17 mouse cellular contexts compared by ENCODE assay signal in genomic region chr1:52019621-52020020, GRCm38 (mm10). TPM values are rescaled to one million over a fixed set of nuclear protein-coding genes. Genes with fewer than 3 reads are reported as not detected.
DNase-seq lines count a peak whose midpoint lies in the region; ATAC-seq lines count a peak whose summit lies in the region.
"Had no signal": no experiment of that assay in that cellular context is flagged by ENCODE, and none has a peak within 500 bp of the region (broad histone marks: within the 10 kb centered on the region; RNA-seq: fewer than 3 reads in every experiment).

No protein-coding gene starts in this region.

- peak; percentile 21 to 37 for DNase-seq in B cell, adult 2 months
- peak; percentile 82 for DNase-seq in thymus, postnatal 0 days (ENCODE audit: low spot score)
- DNase-seq in gastrocnemius, postnatal 25 days = no peak
- DNase-seq in right cerebral cortex, adult 2 months (ENCODE audit: low spot score in 2 of 2) = no peak
- DNase-seq in yolk sac, embryonic 10.5 days (ENCODE audit: low spot score) = no peak
- DNase-seq in ovary, adult 18-20 months (ENCODE audit: low spot score) = no peak
- DNase-seq: cerebellum, adult 11-12 months; cerebellum, postnatal 25 days; heart, adult 2 months; kidney, postnatal 10 days; lung, postnatal 10 days had no signal

- peak; percentile 86 for ATAC-seq in CD4-positive, CD25-positive, alpha-beta regulatory T cell, adult 4 months
- ATAC-seq in inflammation-experienced regulatory T-cells, adult 6 months = peak; percentile 79
- ATAC-seq: forebrain, embryonic 15.5 days; intestine, embryonic 16.5 days; midbrain, embryonic 15.5 days; Patski had no signal

RNA-seq across cellular contexts. Expression of gene Stat4, which starts 32.7 kb away (rescaled TPM):
- polyA plus RNA-seq in CD4-positive, CD25-positive, alpha-beta regulatory T cell, adult 4 months (2017; shearing (Covaris generic)) = 100 to 1,000 TPM; 123 to 149 TPM
- 100 to 1,000 TPM; 154 to 191 (median 177) TPM for polyA plus RNA-seq in inflammation-experienced regulatory T-cells, adult 6 months (2017; shearing (Covaris generic))
- 36.8 and 38.6 TPM in 2 replicates for polyA plus RNA-seq in thymus, postnatal 0 days (2015; fragmentation: Nextera tagmentation; extraction: Ambion mirVana)
- not detected for total RNA-seq in gastrocnemius, postnatal 25 days (2021)
- polyA plus RNA-seq: Patski had no signal

Comparison
In these comparisons a context has a peak if more than half of its experiments do, and no peak if none do; other contexts are left out.
1. DNase-seq: peak in B cell, adult 2 months (2 of 2) and thymus, postnatal 0 days (single experiment); none in gastrocnemius, postnatal 25 days (single experiment), right cerebral cortex, adult 2 months (0 of 2), yolk sac, embryonic 10.5 days (single experiment) and ovary, adult 18-20 months (single experiment).